Mouse (Mus musculus) kidney, adult 10 weeks (tissue): ENCODE data around the gene Lrriq3. TPM values are rescaled to one million over a fixed set of nuclear protein-coding genes. Genes with fewer than 3 reads are reported as not detected.

ENCODE experiments used
- polyA plus RNA-seq: library from polyadenylated mRNA; stranded (reverse); fragments of 350-450 nt; fragmentation: Illumina TruSeq; extraction: RNeasy Lipid Tissue Mini Kit (QIAGEN cat#74804); gene quantifications from one replicate; pipeline ENCODE4 v1.2.3, GENCODE M21; 2014; ENCODE audit warnings: low read depth, low replicate concordance

The Lrriq3 gene
- 14.2 TPM for polyA plus RNA-seq

DNA sequence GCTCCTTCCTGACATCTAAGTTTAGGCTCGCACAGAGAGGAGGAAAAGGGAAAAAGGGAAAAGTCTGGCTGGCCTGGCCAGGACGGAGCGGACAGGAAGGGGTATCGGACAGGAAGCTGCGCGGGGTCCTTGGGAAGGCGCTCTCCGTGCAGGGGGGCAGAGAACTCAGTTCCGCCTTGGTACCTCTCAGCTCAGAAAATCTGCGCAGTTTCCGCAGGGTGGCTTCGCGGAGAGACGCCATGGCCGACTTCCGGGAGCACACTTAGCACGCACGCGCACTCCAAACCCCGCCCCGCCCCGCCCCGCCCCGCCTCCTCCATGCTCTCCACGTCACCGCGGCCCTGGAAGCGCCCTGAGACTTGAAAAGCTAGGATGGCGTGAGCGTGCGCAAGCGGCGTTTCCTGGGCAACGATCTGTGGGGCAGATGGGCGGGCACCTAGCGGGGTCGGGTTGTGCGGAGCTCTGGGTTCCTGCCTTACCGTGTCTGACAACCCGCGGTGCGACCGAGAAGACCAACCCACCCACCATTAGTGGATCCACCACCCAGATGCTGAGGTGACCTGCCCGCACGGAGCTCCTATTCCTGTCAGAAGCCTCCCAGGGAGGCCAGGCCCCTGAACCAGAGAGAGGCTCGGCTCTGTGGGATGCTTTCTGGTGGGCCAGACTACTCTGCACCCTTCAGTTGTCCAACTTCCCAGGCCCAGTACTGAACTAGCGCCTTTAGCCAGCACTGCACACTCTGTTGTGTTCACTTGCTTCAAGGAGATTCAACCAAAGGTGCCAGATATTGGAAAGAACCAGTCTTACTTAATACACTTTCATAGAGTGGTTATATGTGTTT is at the start of gene Lrriq3, which contains the start of gene Fpgt:
TSS of gene Lrriq3 (plus strand) at position 319 of the 841 bp plus-strand sequence.
TSS of gene Fpgt (minus strand) at position 288 of the 841 bp plus-strand sequence.

DNA sequence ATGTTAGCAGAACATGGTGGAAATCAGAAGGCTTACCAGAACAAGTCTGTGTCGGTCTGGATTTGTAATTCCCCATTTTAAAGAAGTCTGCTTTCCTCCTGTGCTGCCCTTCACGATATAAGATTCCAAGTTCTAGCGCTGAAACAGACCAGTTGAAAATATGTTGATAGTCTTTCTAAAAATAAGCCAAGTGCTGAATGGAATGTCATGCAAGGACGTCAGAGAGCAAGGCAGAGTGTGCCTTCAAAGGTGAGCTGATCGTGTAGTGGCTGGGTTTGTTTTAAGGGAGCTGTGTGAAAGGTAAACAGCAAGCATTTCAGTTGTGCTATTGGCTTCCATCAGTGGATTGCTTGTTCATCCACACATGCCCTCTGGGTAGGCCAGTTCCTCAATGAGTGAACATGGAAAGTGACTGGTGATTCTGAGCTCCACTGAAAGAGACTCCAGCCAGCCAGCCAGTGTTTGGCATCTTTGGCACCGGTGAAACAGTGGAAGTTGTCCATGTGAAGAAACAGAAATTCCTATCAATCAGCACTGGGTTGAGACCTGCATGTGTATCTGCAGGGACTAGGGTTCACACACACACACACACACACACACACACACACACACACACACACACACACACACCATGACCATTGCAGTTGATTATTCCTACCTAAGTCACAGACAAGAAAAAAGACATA is 37.9 kb upstream of the Lrriq3 start, which contains the start of gene Tnni3k:
TSS of gene Tnni3k (minus strand) at position 177 of the 686 bp plus-strand sequence.

Other genes starting within 250 kb of the Lrriq3 start
- gene Tnni3k, start 38.0 kb upstream of the Lrriq3 start, polyA plus RNA-seq = not detected
- gene Fpgt, start within 50 bp of the Lrriq3 start, polyA plus RNA-seq = 56.6 TPM